Mouse (Mus musculus): ENCODE results near the gene Aldh2.

DNA sequence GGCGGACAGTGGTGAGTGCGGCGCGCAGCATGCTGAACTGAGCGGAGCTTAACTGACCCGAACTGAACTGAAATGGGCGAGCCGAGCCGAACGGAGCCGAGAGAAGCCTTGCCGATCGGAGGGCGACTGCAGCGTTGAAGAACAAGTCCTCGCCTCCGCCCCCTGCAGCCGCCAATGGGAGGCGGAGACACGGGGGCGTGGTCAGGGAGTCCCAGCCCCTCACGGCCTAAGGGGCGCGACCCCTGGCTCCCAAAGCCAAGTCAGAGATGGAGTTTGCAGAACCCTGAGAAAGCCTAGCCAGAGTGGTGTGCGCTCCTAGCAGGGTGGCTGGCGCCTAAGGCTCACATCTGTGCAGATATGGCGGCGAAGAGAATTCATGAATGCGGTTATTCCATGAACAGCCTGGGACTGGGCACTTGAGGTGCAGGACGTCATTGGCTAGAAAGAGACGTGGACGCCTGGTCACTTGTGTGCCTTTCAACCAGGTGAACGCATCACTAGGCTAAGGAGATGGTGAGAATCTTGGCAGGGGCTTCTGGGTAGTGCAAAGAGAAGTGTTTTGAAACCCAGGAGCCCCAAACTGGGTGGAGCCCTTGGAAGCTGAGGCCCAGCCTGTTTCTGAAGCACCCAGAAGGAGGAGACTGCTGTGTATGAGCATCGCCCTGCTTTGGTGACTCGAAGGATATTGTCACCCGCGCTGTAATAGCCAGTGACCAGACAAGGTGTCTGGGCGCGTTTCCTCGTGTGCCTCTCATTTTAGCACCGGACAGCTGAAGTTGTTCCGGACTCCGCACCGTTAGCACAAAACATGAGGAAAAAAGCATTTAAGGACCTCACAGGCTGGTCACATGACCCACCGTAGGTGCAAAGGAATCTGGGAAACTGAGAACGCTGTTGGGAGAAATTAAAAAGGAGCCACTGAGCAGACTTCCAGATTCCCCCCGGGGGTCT, at the start of gene Aldh2:
- no peak for TF ChIP-seq CTCF (IDR thresholded peaks at IDR 0.05; ENCODE audit: control insufficient read depth, insufficient read depth, insufficient replicate concordance, low read depth, low read length)
- peak; percentile 93 for TF ChIP-seq POLR2A (IDR thresholded peaks at IDR 0.05; ENCODE audit: control insufficient read depth, low read depth, low read length)
